ENCODE assay signal across 12 mouse cellular contexts in genomic region chr7:116294961-116295360, GRCm38 (mm10). TPM values are rescaled to one million over a fixed set of nuclear protein-coding genes. Genes with fewer than 3 reads are reported as not detected.
DNase-seq lines count a peak whose midpoint lies in the region; ATAC-seq and TF ChIP-seq lines count a peak whose summit lies in the region.
"Had no signal": no experiment of that assay in that cellular context is flagged by ENCODE, and none has a peak within 500 bp of the region (broad histone marks: within the 10 kb centered on the region; RNA-seq: fewer than 3 reads in every experiment).

No protein-coding gene starts in this region.

- no peaks in the 10 kb centered on the region for H3K9me3 ChIP-seq in hindbrain, embryonic 10.5 days
- H3K9me3 ChIP-seq in hindbrain, embryonic 14.5 days (ENCODE audit: control insufficient read depth, low read length) = no peaks in the 10 kb centered on the region
- H3K9me3 ChIP-seq in ES-Bruce4 (replicated peaks; ENCODE audit: control insufficient read depth, insufficient read depth, low read length, poor library complexity, severe bottlenecking) = no peaks in the 10 kb centered on the region
- H3K9me3 ChIP-seq in embryonic facial prominence, embryonic 10.5 days = no peaks in the 10 kb centered on the region
- H3K9me3 ChIP-seq in limb, embryonic 12.5 days = no peaks in the 10 kb centered on the region
- H3K9me3 ChIP-seq: embryonic facial prominence, embryonic 15.5 days had no signal

- WGBS in hindbrain, embryonic 10.5 days = 72% methylated on average over 3 of the region's 3 CpGs
- WGBS in hindbrain, embryonic 14.5 days = 75% methylated on average over 3 of the region's 3 CpGs
- WGBS in embryonic facial prominence, embryonic 10.5 days = 61% methylated on average over 3 of the region's 3 CpGs
- 67% methylated on average over 3 of the region's 3 CpGs for WGBS in limb, embryonic 12.5 days

- H3K36me3 ChIP-seq in hindbrain, embryonic 10.5 days = peaks cover 9% of the 10 kb centered on the region; the same call in 1 of the 2 replicates
- no peaks in the 10 kb centered on the region for H3K36me3 ChIP-seq in hindbrain, embryonic 14.5 days (replicated peaks; ENCODE audit: control insufficient read depth, insufficient read depth)
- H3K36me3 ChIP-seq in ES-Bruce4 (ENCODE audit: control insufficient read depth, insufficient read depth, low read length, poor library complexity, severe bottlenecking) = no peaks in the 10 kb centered on the region
- H3K36me3 ChIP-seq in embryonic facial prominence, embryonic 10.5 days (replicated peaks) = no peaks in the 10 kb centered on the region
- no peaks in the 10 kb centered on the region for H3K36me3 ChIP-seq in limb, embryonic 12.5 days
- H3K36me3 ChIP-seq: embryonic facial prominence, embryonic 15.5 days had no signal

- H3K27ac ChIP-seq in hindbrain, embryonic 10.5 days = peak overlapping the region; percentile 66; the same call in 1 of the 2 replicates
- H3K27ac ChIP-seq in hindbrain, embryonic 14.5 days = no peak overlapping the region
- no peak overlapping the region for H3K27ac ChIP-seq in ES-Bruce4 (ENCODE audit: insufficient read depth, low read length)
- H3K27ac ChIP-seq in embryonic facial prominence, embryonic 10.5 days (replicated peaks) = peak overlapping the region; percentile 59
- H3K27ac ChIP-seq in limb, embryonic 12.5 days = 0 out of 2 replicates have a peak overlapping the region, but pooled peaks have one; percentile 26
- H3K27ac ChIP-seq: embryonic facial prominence, embryonic 15.5 days; liver, embryonic 14.5 days had no signal

- no peak overlapping the region for H3K4me2 ChIP-seq in hindbrain, embryonic 14.5 days (replicated peaks)
- no peak overlapping the region for H3K4me2 ChIP-seq in limb, embryonic 12.5 days
- H3K4me2 ChIP-seq: embryonic facial prominence, embryonic 15.5 days had no signal

- no peak for DNase-seq in hindbrain, embryonic 10.5 days (ENCODE audit: low spot score)
- DNase-seq in hindbrain, embryonic 14.5 days (ENCODE audit: low spot score) = no peak
- no peak for DNase-seq in embryonic facial prominence, embryonic 10.5 days (ENCODE audit: low spot score)
- DNase-seq in gastrocnemius, postnatal 10 days = no peak
- DNase-seq in neural tube, embryonic 10.5 days (ENCODE audit: extremely low spot score, low spot score) = no peak
- no peak for DNase-seq in frontal cortex, postnatal 36 days (ENCODE audit: low spot score in 2 of 2)
- DNase-seq: heart, adult 18-20 months; right cerebral cortex, postnatal 14 days had no signal

- 0 out of 2 replicates have a peak, but pooled peaks have one; percentile 9 for TF ChIP-seq EP300 in ES-Bruce4 (IDR thresholded peaks at IDR 0.05; ENCODE audit: insufficient read depth, low read depth, low read length)

- TF ChIP-seq POLR2A in ES-Bruce4 (IDR thresholded peaks at IDR 0.05; ENCODE audit: insufficient read depth, low read length) = no peak

- H3K4me3 ChIP-seq in hindbrain, embryonic 10.5 days = no peak overlapping the region
- no peak overlapping the region for H3K4me3 ChIP-seq in hindbrain, embryonic 14.5 days (replicated peaks; ENCODE audit: low read length)
- H3K4me3 ChIP-seq in ES-Bruce4 (ENCODE audit: low read depth, low read length) = no peak overlapping the region
- H3K4me3 ChIP-seq in embryonic facial prominence, embryonic 10.5 days = no peak overlapping the region
- H3K4me3 ChIP-seq in limb, embryonic 12.5 days (replicated peaks) = no peak overlapping the region
- H3K4me3 ChIP-seq: embryonic facial prominence, embryonic 15.5 days had no signal

- no peak overlapping the region for H3K9ac ChIP-seq in hindbrain, embryonic 14.5 days
- no peak overlapping the region for H3K9ac ChIP-seq in ES-Bruce4 (ENCODE audit: low read depth, poor library complexity, severe bottlenecking)
- H3K9ac ChIP-seq in limb, embryonic 12.5 days (replicated peaks) = no peak overlapping the region
- H3K9ac ChIP-seq: embryonic facial prominence, embryonic 15.5 days; liver, embryonic 14.5 days had no signal

- H3K4me1 ChIP-seq in hindbrain, embryonic 10.5 days (replicated peaks) = peaks cover 40% of the 10 kb centered on the region
- H3K4me1 ChIP-seq in hindbrain, embryonic 14.5 days (replicated peaks; ENCODE audit: control insufficient read depth, insufficient read depth, low read length) = 0 out of 2 replicates have a peak, but pooled peaks cover 2% of the 10 kb centered on the region
- H3K4me1 ChIP-seq in ES-Bruce4 (ENCODE audit: control insufficient read depth, insufficient read depth, low read length) = peaks cover 10% of the 10 kb centered on the region
- H3K4me1 ChIP-seq in embryonic facial prominence, embryonic 10.5 days = peaks cover 41% of the 10 kb centered on the region
- peaks cover 28% of the 10 kb centered on the region for H3K4me1 ChIP-seq in limb, embryonic 12.5 days (replicated peaks)

- ATAC-seq in hindbrain, embryonic 14.5 days (ENCODE audit: low FRiP score) = no peak
- ATAC-seq in limb, embryonic 12.5 days (ENCODE audit: insufficient number of reproducible peaks, insufficient read depth, low FRiP score, low TSS enrichment, low read depth) = no peak

- no peaks in the 10 kb centered on the region for H3K27me3 ChIP-seq in hindbrain, embryonic 10.5 days (ENCODE audit: insufficient read depth, poor library complexity, severe bottlenecking)
- no peaks in the 10 kb centered on the region for H3K27me3 ChIP-seq in hindbrain, embryonic 14.5 days (ENCODE audit: control insufficient read depth, insufficient read depth, low read length)
- H3K27me3 ChIP-seq in ES-Bruce4 (ENCODE audit: control insufficient read depth, insufficient read depth, low read length, poor library complexity, severe bottlenecking) = no peaks in the 10 kb centered on the region
- no peaks in the 10 kb centered on the region for H3K27me3 ChIP-seq in embryonic facial prominence, embryonic 10.5 days (replicated peaks; ENCODE audit: low read depth, poor library complexity, severe bottlenecking)
- H3K27me3 ChIP-seq in limb, embryonic 12.5 days = no peaks in the 10 kb centered on the region
- H3K27me3 ChIP-seq: embryonic facial prominence, embryonic 15.5 days had no signal

- TF ChIP-seq CTCF in ES-Bruce4 (IDR thresholded peaks at IDR 0.05; ENCODE audit: low read depth, low read length) = no peak

RNA-seq across cellular contexts. Expression of gene Plekha7, which starts 13.2 kb away (rescaled TPM):
- polyA plus RNA-seq in hindbrain, embryonic 10.5 days (2016; fragmentation: Nextera tagmentation; extraction: Ambion mirVana) = 20.8 and 22.1 TPM in 2 replicates
- 5.6 and 7.3 TPM in 2 replicates for polyA plus RNA-seq in hindbrain, embryonic 14.5 days (2014; fragmentation: Nextera tagmentation; extraction: Ambion mirVana)
- polyA plus RNA-seq in ES-Bruce4 (2011; ENCODE audit: insufficient read depth, insufficient read length, low read depth, missing spikeins) = 80.0 and 80.5 TPM in 2 replicates
- 14.9 and 17.0 TPM in 2 replicates for polyA plus RNA-seq in embryonic facial prominence, embryonic 10.5 days (2016; fragmentation: Nextera tagmentation; extraction: Ambion mirVana)
- 8.6 and 11.4 TPM in 2 replicates for polyA plus RNA-seq in limb, embryonic 12.5 days (2016; fragmentation: Nextera tagmentation; extraction: Ambion mirVana)
- 1 to 10 TPM; 2.6 to 3.2 TPM for total RNA-seq in gastrocnemius, postnatal 10 days (2021)

RNA-seq across cellular contexts. Expression of gene Rps13, which starts 39.0 kb away (rescaled TPM):
- 814 and 844 TPM in 2 replicates for polyA plus RNA-seq in hindbrain, embryonic 10.5 days (2016; fragmentation: Nextera tagmentation; extraction: Ambion mirVana)
- polyA plus RNA-seq in hindbrain, embryonic 14.5 days (2014; fragmentation: Nextera tagmentation; extraction: Ambion mirVana) = 499 and 625 TPM in 2 replicates
- polyA plus RNA-seq in ES-Bruce4 (2011; ENCODE audit: insufficient read depth, insufficient read length, low read depth, missing spikeins) = 245 and 285 TPM in 2 replicates
- polyA plus RNA-seq in embryonic facial prominence, embryonic 10.5 days (2016; fragmentation: Nextera tagmentation; extraction: Ambion mirVana) = 818 and 844 TPM in 2 replicates
- 859 and 893 TPM in 2 replicates for polyA plus RNA-seq in limb, embryonic 12.5 days (2016; fragmentation: Nextera tagmentation; extraction: Ambion mirVana)
- 100 to 1,000 TPM; 384 to 414 TPM for total RNA-seq in gastrocnemius, postnatal 10 days (2021)

Comparison
In these comparisons a context has a peak if more than half of its experiments do, and no peak if none do; other contexts are left out.
1. H3K27ac ChIP-seq: peak in hindbrain, embryonic 10.5 days (single experiment), embryonic facial prominence, embryonic 10.5 days (single experiment) and limb, embryonic 12.5 days (single experiment); none in hindbrain, embryonic 14.5 days (single experiment) and ES-Bruce4 (single experiment).